Mouse (Mus musculus): ENCODE results near the gene Mef2c.

GRCm38 (mm10) chr13:83627429-83627828, 123.6 kb downstream of the Mef2c start:
- no peak for TF ChIP-seq CTCF (conservative IDR thresholded peaks at IDR 0.05 in 1 of 2, IDR thresholded peaks at IDR 0.05 in 1 of 2; ENCODE audit: low read depth in 2 of 2, low read length in 2 of 2)
- no peak for TF ChIP-seq TCF12 (IDR thresholded peaks at IDR 0.05; ENCODE audit: low read depth, low read length)
- TF ChIP-seq EP300 (IDR thresholded peaks at IDR 0.05; ENCODE audit: low read length): no peak
- TF ChIP-seq MEF2A (IDR thresholded peaks at IDR 0.05; ENCODE audit: borderline replicate concordance, low read depth, low read length): no peak
- TF ChIP-seq SIN3A (IDR thresholded peaks at IDR 0.05; ENCODE audit: low read length): no peak
- TF ChIP-seq POLR2A (IDR thresholded peaks at IDR 0.05; ENCODE audit: low read depth, low read length): no peak
- TF ChIP-seq BHLHE40 (IDR thresholded peaks at IDR 0.05; ENCODE audit: low read depth, low read length): no peak
- TF ChIP-seq CHD1 (IDR thresholded peaks at IDR 0.05; ENCODE audit: low read depth, low read length): no peak
- TF ChIP-seq KAT2A (IDR thresholded peaks at IDR 0.05; ENCODE audit: insufficient replicate concordance, low read length): no peak
- TF ChIP-seq GABPA (IDR thresholded peaks at IDR 0.05; ENCODE audit: insufficient replicate concordance, low read depth, low read length): no peak

All from CH12.LX (cell line).